Mouse (Mus musculus) olfactory bulb, adult 2 months (tissue): ENCODE measurements around the gene Usp9x. TPM values are rescaled to one million over a fixed set of nuclear protein-coding genes. Genes with fewer than 3 reads are reported as not detected.
A peak's percentile ranks its signal among the peaks of the same experiment; 100 is the strongest.

ENCODE experiments used
- H3K27ac ChIP-seq: fragments of 200-500 bp; 2 replicates; pipeline ENCODE4 v1.5.1; 2012; ENCODE audit warnings: low read depth, low read length; ENCODE audit not compliant: insufficient read depth
- H3K4me1 ChIP-seq: fragments of 200-500 bp; 2 replicates; pipeline ENCODE4 v1.6.1; 2012; ENCODE audit warnings: low read length; ENCODE audit not compliant: control insufficient read depth, insufficient read depth
- H3K4me3 ChIP-seq: fragments of 200-500 bp; 2 replicates; pipeline ENCODE4 v1.5.1; 2012; ENCODE audit warnings: mild to moderate bottlenecking, low read depth, low read length, moderate library complexity; ENCODE audit not compliant: insufficient read depth
- CTCF ChIP-seq: fragments of 200-500 bp; IDR thresholded peaks from 2 replicates; pipeline ENCODE4 v1.5.1; 2012; ENCODE audit warnings: low read depth, mild to moderate bottlenecking, low read length, moderate library complexity; ENCODE audit not compliant: insufficient read depth
- POLR2A ChIP-seq: fragments of 200-500 bp; IDR thresholded peaks from 2 replicates; pipeline ENCODE4 v1.6.1; 2012; ENCODE audit warnings: mild to moderate bottlenecking, low read depth, low read length, moderate library complexity; ENCODE audit not compliant: insufficient read depth
- WGBS: fragments of 180-500 bp; shearing (Covaris S2); methylation state at CpG from one replicate; pipeline ENCODE4 v1.1.7; 2018; 5-methylcytosine and 5-hydroxymethylcytosine counted together
- polyA plus RNA-seq: library from polyadenylated mRNA; stranded (reverse); fragments of >200 nt; gene quantifications from 2 replicates; pipeline ENCODE4 v1.2.4, GENCODE M21; 2012; ENCODE audit warnings: low replicate concordance; ENCODE audit not compliant: missing spikeins, insufficient read depth, insufficient read length

Gene Usp9x
- polyA plus RNA-seq = 284 TPM in 1 of 2 replicates, not detected in the other

DNA sequence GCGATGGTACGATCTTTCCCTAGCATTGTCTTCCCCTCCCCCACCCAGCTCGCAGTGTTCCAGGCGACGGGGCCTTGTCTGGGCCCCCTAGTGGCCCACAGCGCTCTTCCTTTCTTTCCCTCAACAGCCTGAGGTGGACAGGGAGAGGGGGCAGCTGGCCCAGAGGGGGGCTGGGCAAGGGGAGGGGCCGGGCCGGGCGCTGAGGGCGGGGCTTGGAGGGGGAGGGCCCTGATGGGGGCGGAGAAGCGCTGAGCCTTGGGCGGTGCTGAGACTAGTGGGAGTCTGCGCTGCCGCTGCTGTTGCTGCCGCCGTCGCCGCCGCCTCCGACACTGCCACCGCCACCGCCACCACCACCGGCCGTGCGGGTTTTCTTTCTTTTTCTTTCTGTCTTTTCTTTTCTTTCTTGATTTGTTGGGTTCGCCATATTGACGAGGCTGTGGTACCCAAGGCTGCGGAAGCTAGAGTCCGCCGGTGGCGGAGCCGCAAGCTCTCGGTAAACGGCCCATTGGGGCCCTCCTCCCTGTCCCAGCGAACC is at the start of gene Usp9x:
Gene Usp9x (plus strand): TSS at position 258 of the 535 bp plus-strand sequence.
- peak within 1 kb of the TSS; percentile 97 for H3K27ac ChIP-seq
- H3K4me1 ChIP-seq = no peaks in the 10 kb centered on the region
- WGBS = 10% methylated on average over 28 of the region's 36 CpGs
- H3K4me3 ChIP-seq = peak within 1 kb of the TSS; percentile 84
- TF ChIP-seq POLR2A (no peak; the same call in 1 of the 2 replicates), CTCF (peak; percentile 28; the same call in 1 of the 2 replicates)

DNA sequence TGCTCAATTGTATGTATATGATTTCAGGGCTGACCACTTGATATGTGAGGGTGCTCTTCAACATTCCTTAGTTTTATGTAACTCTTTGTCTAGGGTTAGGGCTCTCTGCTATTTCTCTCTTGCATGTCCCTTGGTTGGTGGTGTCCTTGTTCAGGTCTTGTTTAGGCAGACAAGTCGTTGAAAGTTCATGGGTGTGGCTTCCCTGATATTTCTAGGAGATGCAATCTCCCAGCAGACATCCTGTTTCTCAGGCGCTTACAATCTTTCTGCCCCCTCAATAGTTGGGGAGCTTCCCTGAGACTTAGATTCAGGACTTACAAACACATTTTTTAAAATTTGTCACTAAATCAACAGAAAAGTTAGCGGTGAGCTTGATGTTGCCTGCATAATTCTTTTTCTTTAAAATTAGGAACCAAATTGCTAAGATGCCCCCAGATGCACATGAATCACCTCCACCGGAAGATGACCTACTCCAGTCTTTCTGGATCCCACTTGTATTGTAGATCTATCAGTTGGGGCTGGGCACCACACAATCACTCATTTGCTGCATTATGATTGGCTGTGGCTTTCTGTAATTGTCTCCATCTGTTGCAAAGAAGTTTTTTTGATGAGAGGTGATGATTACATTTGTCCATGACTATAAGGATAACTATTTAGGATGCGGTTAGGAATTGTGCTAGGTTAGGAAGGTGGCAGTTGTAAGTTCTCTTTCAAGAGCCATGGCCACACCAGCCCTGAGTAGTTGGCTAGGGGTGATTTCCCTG is 48.6 kb upstream of the Usp9x start:
- Histone ChIP-seq H3K4me1 (no peaks in the 10 kb centered on the region), H3K4me3 (no peak overlapping the region), H3K27ac (no peak overlapping the region)
- TF ChIP-seq CTCF = no peak
- no peak for TF ChIP-seq POLR2A
- 87% methylated on average over 5 of the region's 5 CpGs for WGBS

DNA sequence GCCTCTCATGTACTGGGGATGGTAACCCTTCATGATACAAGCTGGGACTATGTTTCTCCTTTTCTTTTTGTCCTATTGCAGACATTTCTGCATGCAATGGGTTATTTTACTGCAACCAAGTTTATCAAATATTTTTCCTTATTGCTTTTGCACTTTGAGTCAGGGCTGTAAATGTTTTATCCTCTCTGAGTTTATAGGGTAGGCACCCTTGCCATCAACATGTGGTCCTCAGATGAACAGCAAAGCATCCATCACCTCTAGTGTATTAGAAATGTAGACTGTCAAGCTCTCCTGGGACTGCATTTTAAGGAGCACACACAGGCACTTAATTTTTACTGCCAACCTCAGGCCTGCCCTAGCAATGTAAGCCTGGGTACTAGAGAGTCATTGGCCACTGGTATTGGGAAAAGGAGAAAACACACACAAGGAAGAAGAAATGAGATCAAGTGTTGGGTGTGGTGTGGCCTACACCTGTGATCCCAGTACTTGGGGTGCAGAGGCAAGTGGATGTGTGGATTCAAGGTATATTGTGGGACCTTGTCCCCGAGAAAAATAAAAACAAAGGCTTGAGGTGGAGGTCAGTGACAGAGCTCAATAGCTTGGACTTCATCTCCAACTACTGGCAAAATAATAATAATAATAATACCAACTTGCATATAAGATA is 46.6 kb upstream of the Usp9x start:
- Histone ChIP-seq H3K4me3 (no peak overlapping the region), H3K27ac (no peak overlapping the region), H3K4me1 (no peaks in the 10 kb centered on the region)
- TF ChIP-seq CTCF = no peak
- TF ChIP-seq POLR2A = no peak
- WGBS = 83% methylated on average over 1 of the region's 1 CpGs

DNA sequence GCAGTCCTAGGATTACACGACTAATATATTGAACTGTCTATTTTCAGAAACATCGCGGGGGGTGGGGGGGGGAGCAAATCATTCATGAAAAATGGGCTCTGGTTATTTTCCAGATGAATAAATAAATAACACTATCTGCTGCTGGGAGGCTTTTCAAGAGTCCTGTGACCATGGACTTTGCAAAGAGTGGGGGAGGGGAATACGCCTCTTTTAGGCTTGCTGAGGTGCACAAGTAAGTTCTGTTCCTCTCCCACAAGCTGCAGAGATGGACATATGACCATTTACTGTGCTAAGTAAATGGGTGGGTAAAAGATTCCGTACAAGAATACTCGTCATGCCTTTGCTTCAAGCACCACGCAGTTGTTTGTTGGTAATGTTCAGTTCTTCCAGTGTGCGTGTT is 46.0 kb upstream of the Usp9x start:
- Histone ChIP-seq H3K4me1 (no peaks in the 10 kb centered on the region), H3K4me3 (no peak overlapping the region), H3K27ac (no peak overlapping the region)
- WGBS = 84% methylated on average over 8 of the region's 8 CpGs
- TF ChIP-seq CTCF (no peak), POLR2A (no peak)

DNA sequence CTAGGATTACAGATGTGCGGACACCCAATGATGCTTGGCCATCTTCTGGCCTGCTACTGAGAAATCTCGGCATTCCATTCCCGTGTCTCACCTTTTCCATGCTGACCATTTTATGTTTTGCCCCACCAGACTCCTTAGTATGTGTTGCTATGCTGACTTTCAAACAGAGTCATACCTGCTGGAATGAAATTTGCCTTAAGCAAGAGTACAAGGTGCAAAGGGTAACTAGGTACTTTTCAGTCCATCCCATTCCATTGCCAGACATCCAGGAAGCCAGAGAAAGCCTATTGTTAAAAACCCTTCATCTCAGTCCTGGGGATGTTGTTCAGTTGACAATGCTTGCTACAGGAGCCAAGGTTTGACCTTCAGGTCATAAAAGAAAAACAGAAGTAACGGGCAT is 43.1 kb upstream of the Usp9x start:
- H3K27ac ChIP-seq = no peak overlapping the region
- H3K4me3 ChIP-seq = no peak overlapping the region
- TF ChIP-seq POLR2A = no peak
- no peak for TF ChIP-seq CTCF
- WGBS = 95% methylated on average over 4 of the region's 4 CpGs
- H3K4me1 ChIP-seq = no peaks in the 10 kb centered on the region

DNA sequence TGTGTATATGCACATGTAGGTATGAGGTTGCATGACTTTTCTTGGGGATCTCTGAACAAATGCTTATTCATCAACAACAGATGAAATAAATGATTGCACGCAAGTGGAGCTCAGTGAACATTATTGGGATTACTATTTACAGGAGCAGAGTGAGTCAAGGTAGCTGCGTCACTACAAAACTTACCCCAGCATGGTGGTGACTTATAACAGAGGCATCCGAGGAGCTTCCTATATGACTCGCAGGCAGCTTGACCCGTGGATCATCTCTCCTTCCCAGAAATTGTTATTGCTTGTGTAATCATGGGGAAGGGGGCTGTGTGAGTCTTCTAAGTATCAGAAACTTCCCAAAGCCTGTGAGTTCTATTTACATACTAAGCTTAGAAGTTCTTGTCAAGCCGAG is 41.3 kb upstream of the Usp9x start:
- no peak overlapping the region for H3K4me3 ChIP-seq
- TF ChIP-seq POLR2A (no peak), CTCF (no peak)
- 92% methylated on average over 6 of the region's 6 CpGs for WGBS
- no peaks in the 10 kb centered on the region for H3K4me1 ChIP-seq
- no peak overlapping the region for H3K27ac ChIP-seq

DNA sequence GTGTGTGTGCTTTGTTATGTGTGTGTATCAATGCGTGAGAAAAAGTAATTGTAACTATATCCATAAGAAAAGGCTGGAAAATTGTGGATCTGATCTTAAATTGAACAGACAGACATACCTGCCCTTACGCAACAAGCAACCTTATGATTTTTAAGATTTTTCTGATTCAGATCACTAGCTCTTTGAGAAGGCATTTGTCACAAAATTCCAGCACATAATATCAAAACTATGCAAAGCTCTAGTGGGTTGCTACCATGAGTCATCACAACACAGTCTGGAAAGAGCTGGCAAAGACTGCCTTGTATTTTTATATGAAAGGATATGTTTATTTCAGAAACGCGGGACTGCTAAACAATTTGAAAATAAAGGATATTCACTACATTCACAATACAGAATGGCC is 34.2 kb upstream of the Usp9x start:
- Histone ChIP-seq H3K27ac (no peak overlapping the region), H3K4me1 (no peaks in the 10 kb centered on the region), H3K4me3 (no peak overlapping the region)
- 69% methylated on average over 4 of the region's 4 CpGs for WGBS
- TF ChIP-seq POLR2A (no peak), CTCF (no peak)

DNA sequence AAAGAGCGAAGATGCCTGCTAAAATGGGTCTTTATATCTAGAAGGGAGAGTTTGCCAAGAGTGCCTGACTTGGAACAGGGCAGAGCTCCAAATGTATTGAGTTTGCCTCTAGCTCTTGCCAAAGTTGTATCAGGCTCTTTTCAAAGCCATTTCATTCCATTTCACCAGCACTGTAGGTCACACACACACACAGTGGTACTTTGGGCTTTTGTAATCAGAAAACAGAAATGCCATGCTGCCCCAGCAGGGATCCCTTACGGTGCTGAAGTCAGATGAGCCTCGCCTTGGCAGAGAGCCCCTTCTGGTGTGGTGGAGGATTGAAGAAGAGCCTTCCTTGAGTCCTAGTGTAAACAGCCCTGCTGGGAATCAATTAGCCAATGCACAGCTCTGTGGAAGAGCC is 32.1 kb upstream of the Usp9x start:
- Histone ChIP-seq H3K4me3 (no peak overlapping the region), H3K27ac (no peak overlapping the region; the same call in 1 of the 2 replicates), H3K4me1 (no peaks in the 10 kb centered on the region)
- TF ChIP-seq POLR2A = no peak
- no peak for TF ChIP-seq CTCF
- WGBS = 25% methylated on average over 3 of the region's 3 CpGs

DNA sequence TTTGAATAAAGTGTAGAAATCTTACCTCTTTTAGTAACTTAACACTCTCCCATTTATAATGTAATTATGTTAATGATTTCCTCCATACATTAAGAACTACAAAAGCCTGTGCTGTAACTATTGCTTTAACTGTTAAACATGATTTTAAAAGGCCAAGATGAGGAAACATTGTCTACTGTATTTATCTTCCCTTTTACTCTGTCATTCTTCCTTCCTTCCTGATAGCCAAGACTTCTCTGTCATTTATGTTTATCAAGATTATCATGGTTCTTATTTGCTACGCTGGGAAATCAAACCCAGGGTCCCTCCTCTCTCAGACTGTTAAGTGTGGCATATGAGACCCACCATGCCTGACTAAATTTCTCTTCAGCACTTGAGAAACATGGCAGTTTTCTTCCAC is 30.9 kb upstream of the Usp9x start:
- WGBS = 44% methylated on average over 1 of the region's 1 CpGs
- H3K4me1 ChIP-seq = no peaks in the 10 kb centered on the region
- no peak overlapping the region for H3K27ac ChIP-seq
- H3K4me3 ChIP-seq = no peak overlapping the region
- TF ChIP-seq CTCF (no peak), POLR2A (no peak)
